Mouse (Mus musculus): ENCODE measurements around the gene Trim41.

The Trim41 gene

GRCm38 (mm10) chr11:48788311-48789089 is 28.7 kb downstream of the Trim41 start:
- peak; percentile 93 for DNase-seq

- peak; percentile 79 for DNase-seq
Measured at GRCm38 (mm10) chr11:48787455-48788211, 29.5 kb downstream of the Trim41 start.

- DNase-seq: no peak
Measured at GRCm38 (mm10) chr11:48782243-48782642, 34.9 kb downstream of the Trim41 start.

DNA sequence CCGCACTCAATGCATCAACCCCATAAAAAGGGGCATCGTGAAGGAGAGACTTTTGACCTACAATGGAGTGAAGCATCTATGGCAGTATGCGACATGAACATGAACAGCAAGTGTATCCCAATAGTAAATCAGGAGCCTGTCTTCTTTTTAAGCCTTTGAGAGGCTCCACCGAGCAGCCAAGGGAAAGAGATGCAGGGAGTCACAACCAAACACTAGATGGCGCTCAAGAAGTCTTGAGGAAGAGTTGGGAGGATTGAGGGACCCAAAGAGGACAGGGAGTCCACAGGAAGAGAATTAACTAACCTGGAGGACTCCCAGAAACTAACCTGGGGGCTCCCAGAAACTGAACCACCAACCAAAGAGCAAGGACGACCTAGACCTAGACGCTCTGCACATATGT is 37.7 kb downstream of the Trim41 start:
- DNase-seq: peak; percentile 71

- DNase-seq: no peak
Measured at GRCm38 (mm10) chr11:48777303-48777702, 39.9 kb downstream of the Trim41 start.

GRCm38 (mm10) chr11:48776664-48777063 is 40.5 kb downstream of the Trim41 start:
- peak; percentile 36 for DNase-seq

- peak; percentile 86 for DNase-seq
Measured at GRCm38 (mm10) chr11:48775483-48775882, 41.7 kb downstream of the Trim41 start.

DNA sequence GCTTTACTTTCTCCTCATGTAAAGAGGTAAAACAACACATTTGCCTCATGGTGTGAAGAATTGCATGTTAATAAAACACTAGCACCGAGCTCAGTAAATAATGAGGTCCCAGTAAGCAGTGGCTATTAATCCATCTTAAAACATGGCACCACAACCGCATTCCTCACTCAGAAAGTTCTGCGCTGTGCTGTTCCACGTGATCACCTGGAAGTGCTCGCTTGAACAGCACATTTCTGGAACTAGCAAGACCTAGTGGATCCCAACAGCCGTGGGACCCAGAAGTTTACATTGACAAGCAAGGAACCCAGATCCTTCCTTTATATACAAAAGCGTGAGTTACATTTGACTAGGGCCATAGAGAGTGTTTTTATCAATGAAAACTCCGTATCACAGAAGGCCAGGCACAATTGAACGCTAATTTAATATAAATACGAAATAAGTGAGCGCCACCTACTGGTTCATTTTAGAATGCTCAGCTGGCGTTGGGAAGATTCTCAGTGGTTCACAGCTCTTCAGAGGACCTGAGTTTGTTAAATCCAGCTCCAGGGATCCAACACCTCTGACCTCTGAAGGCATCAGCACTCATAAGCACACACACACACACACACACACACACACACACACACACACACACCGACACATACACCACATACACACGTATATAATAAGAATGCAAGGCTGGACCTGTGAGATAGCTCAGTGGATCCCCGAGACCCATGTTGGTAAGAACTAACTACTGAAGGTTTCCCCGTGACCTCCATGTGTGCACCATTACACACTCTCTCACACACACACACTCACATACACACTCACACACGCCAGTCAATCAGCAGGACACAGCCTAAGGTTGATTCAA is 42.5 kb downstream of the Trim41 start:
- peak; percentile 75 for DNase-seq

DNA sequence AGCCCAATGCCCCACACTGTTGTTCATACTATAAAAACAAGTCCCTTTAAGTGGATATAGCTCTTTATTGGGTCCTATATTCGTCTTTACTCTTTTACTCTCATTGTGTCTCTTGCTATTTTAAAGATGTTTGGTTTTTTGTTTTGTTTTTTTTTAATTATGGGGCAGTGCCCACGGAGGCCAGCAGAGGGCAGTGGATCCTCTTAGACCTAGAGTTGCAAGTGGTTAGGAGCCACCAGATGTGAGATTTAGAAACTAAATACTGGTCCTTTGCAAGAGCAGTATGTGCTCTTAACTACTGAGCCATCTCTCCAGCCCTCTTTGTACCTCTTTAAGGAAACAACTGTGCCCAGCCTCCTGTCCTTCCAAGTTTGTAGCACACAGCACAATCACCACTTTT is 45.5 kb downstream of the Trim41 start:
- DNase-seq: peak; percentile 53

DNA sequence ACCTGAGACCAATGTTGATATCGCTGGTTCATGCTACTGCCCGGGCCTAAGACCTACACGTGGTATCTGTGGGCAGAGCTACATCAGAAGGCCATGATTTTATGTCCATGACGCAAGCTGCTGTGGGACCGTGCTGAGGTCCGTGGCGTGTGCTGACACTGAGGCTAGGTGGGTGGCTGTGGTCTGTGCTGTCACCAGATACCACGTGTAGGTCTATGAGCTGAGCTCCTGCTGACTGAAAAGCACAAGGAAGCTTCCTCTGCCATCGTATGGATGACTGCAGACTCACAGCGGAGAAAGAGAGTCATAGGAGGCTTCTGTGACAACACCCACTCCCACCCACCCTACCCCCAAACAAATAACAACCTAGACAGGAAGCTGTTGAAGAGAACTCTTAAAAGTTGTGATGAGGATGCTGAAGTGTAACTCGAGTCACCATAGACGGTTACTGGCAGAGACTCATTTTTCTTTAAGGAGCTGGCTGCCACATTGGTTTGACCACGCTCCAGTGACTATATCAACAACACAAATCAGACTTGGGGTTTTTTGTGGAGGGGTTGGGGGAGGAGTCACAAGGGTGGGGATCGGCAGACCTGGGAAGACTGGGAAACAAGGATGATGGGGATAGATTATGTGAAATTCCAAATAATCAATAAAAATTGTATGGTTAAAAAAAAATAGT is 49.8 kb downstream of the Trim41 start:
- DNase-seq: no peak

- no peak for DNase-seq
Measured at GRCm38 (mm10) chr11:48764119-48764518, 53.0 kb downstream of the Trim41 start.

GRCm38 (mm10) chr11:48759021-48759420 is 58.1 kb downstream of the Trim41 start:
- DNase-seq: no peak
